Mouse (Mus musculus): ENCODE data around the gene Tmpo.
A peak's percentile ranks its signal among the peaks of the same experiment; 100 is the strongest.

- TF ChIP-seq CTCF (IDR thresholded peaks at IDR 0.05) (no peak), POLR2A (IDR thresholded peaks at IDR 0.05; ENCODE audit: insufficient read depth, low read depth, low read length) (peak; percentile 89)
Observed at GRCm38 (mm10) chr10:91171455-91172328, 9.4 kb downstream of the Tmpo start.
